Mouse (Mus musculus) hindbrain, embryonic 16.5 days (tissue): ENCODE results near the gene B4galt1. TPM values are rescaled to one million over a fixed set of nuclear protein-coding genes. Genes with fewer than 3 reads are reported as not detected.

Experiments
- ATAC-seq: fragments of 200-750 bp; cut with Nextera tagmentation; 2 replicates; pipeline ENCODE4 v1.8.0; 2017; ENCODE audit warnings: moderate TSS enrichment, moderate library complexity
- H3K27ac ChIP-seq: fragments of 300-500 bp; sonication (generic); 2 replicates; pipeline ENCODE4 v1.5.1; 2014; ENCODE audit warnings: low read depth, mild to moderate bottlenecking, control low read depth, low read length, moderate library complexity
- H3K27me3 ChIP-seq: fragments of 300-500 bp; sonication (generic); replicated peaks from 2 replicates; pipeline ENCODE4 v1.6.1; 2014; ENCODE audit warnings: low read length; ENCODE audit not compliant: control insufficient read depth, insufficient read depth
- H3K36me3 ChIP-seq: fragments of 300-500 bp; sonication (generic); 2 replicates; pipeline ENCODE4 v1.6.1; 2014; ENCODE audit warnings: mild to moderate bottlenecking, low read length, moderate library complexity, mixed read lengths; ENCODE audit not compliant: control insufficient read depth, insufficient read depth
- H3K4me1 ChIP-seq: fragments of 300-500 bp; sonication (generic); 2 replicates; pipeline ENCODE4 v1.6.1; 2014; ENCODE audit warnings: low read depth, low read length; ENCODE audit not compliant: control insufficient read depth, insufficient read depth
- H3K4me2 ChIP-seq: fragments of 300-500 bp; sonication (generic); 2 replicates; pipeline ENCODE4 v1.6.1; 2014; ENCODE audit warnings: mild to moderate bottlenecking, low read length, control low read depth, moderate library complexity
- H3K4me3 ChIP-seq: fragments of 300-500 bp; sonication (generic); 2 replicates; pipeline ENCODE4 v1.5.1; 2014; ENCODE audit warnings: mild to moderate bottlenecking, low read length, control low read depth, moderate library complexity
- H3K9ac ChIP-seq: fragments of 300-500 bp; sonication (generic); 2 replicates; pipeline ENCODE4 v1.6.1; 2014; ENCODE audit warnings: low read depth, mild to moderate bottlenecking, control low read depth, low read length, moderate library complexity
- H3K9me3 ChIP-seq: fragments of 300-500 bp; sonication (generic); 2 replicates; pipeline ENCODE4 v1.6.1; 2014; ENCODE audit warnings: mild to moderate bottlenecking, low read length, moderate library complexity; ENCODE audit not compliant: control insufficient read depth
- WGBS: fragments of 180-500 bp; shearing (Covaris S2); extraction: QIAGEN DNeasy Blood & Tissue Kit; methylation state at CpG from one replicate; pipeline ENCODE4 v1.1.7; 2014; 5-methylcytosine and 5-hydroxymethylcytosine counted together
- microRNA-seq: library from miRNA; unstranded; fragments of <30 nt; microRNA quantifications from one replicate; pipeline ENCODE4, GENCODE M21; 2017
- polyA plus RNA-seq: library from polyadenylated mRNA; unstranded; fragments of >200 nt; fragmentation: Nextera tagmentation; extraction: Ambion mirVana; gene quantifications from 2 replicates; pipeline ENCODE4 v1.2.1, GENCODE M21; 2015

Gene B4galt1
- polyA plus RNA-seq, 1 experiment from 2014 or later: 6.6 TPM

DNA sequence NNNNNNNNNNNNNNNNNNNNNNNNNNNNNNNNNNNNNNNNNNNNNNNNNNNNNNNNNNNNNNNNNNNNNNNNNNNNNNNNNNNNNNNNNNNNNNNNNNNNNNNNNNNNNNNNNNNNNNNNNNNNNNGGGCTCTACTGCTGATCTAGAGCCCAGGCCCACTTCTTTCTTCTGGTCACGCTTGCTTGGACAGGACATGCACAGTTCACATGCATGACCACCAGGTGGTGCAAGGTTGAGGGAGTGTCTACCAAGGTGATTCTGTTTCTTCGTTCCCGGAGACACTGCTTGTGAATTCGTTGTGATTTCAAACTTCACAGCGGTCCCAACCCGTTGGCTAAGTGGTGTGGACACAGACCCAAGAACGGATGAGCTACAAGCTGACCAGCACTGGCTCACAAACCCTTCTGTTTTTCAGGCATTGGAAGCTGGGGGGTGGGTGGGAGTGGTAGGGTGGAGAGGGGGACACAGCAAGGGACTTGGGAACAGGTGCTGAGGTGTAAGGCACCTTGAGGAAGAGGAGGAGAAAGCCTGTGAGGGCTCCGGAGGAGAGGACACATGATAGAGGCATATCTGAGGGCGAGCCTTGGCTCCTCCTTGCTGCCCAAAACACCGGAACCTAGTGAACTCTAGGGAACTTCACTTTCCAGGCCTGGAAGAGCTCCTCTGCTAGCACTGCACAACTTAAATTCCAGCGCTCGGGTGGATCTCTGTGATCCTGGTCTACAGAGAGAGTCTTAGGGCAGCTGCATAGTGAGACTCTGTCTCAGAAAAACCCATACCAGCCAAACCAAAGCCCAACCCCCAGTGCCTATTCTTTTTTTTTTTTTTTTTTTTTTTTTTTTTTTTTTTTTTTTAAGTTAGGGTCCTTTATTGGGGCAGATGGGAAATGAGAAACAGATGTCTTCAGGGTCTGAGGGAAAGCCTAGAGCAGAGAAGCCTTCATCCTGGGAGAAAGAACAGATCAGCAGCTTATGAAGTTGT, 79.2 kb downstream of the B4galt1 start:
- H3K27me3 ChIP-seq: 0 out of 2 replicates have a peak, but pooled peaks cover 3% of the 10 kb centered on the region
- H3K27ac ChIP-seq: no peak overlapping the region
- peaks cover 4% of the 10 kb centered on the region; the same call in 1 of the 2 replicates for H3K4me1 ChIP-seq
- peak overlapping the region; percentile 49 for H3K4me2 ChIP-seq
- no peaks in the 10 kb centered on the region for H3K36me3 ChIP-seq
- ATAC-seq: peak; percentile 66
- no peaks in the 10 kb centered on the region for H3K9me3 ChIP-seq
- peak overlapping the region; percentile 12; the same call in 1 of the 2 replicates for H3K4me3 ChIP-seq
- no peak overlapping the region; the same call in 1 of the 2 replicates for H3K9ac ChIP-seq
- 25% methylated on average over 12 of the region's 12 CpGs for WGBS

DNA sequence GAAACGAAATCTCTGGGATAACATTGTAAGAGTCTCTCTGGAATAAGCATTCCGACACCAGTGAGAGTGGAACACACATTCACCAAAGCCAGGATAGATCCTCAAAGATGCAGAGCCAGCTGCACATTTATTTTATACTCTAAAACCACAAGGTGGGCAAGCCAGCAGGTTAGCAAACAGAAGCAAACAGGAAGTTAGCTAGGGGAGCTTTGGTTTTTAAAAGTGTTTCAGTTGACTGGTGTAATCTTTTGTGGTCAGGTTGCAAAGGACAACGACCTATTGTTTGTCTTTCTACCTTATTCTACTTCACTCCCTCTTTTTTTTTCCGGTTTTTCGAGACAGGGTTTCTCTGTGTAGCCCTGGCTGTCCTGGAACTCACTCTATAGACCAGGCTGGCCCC, 93.9 kb downstream of the B4galt1 start:
- no peak overlapping the region for H3K4me2 ChIP-seq
- no peaks in the 10 kb centered on the region for H3K27me3 ChIP-seq
- H3K4me3 ChIP-seq: no peak overlapping the region
- no peak overlapping the region for H3K27ac ChIP-seq
- H3K4me1 ChIP-seq: peaks cover 6% of the 10 kb centered on the region
- no peak overlapping the region for H3K9ac ChIP-seq
- H3K36me3 ChIP-seq: peaks cover 4% of the 10 kb centered on the region
- no peak for ATAC-seq
- no peaks in the 10 kb centered on the region for H3K9me3 ChIP-seq
- WGBS: 60% methylated on average over 5 of the region's 5 CpGs

- Histone ChIP-seq H3K9ac (peak within 1 kb of the TSS; percentile 81), H3K4me3 (peak within 1 kb of the TSS; percentile 72), H3K4me1 (peaks cover 6% of the 10 kb centered on the region), H3K27ac (no peak within 1 kb of the TSS), H3K27me3 (no peaks in the 10 kb centered on the region), H3K4me2 (peak within 1 kb of the TSS; percentile 88), H3K36me3 (peaks cover 20% of the 10 kb centered on the region), H3K9me3 (no peaks in the 10 kb centered on the region)
- under 1% methylated on average over 40 of the region's 40 CpGs for WGBS
- ATAC-seq: peak; percentile 99
Observed at GRCm38 (mm10) chr4:40757780-40758420, 95.9 kb downstream of the B4galt1 start, which contains the start of gene Smu1. Gene Smu1, minus strand, starts transcription at chr4:40757923.

- Histone ChIP-seq H3K9ac (peak overlapping the region; percentile 81), H3K4me2 (peak overlapping the region; percentile 88), H3K9me3 (no peaks in the 10 kb centered on the region), H3K27me3 (no peaks in the 10 kb centered on the region), H3K27ac (no peak overlapping the region), H3K36me3 (peaks cover 23% of the 10 kb centered on the region), H3K4me1 (peaks cover 6% of the 10 kb centered on the region), H3K4me3 (peak overlapping the region; percentile 72)
- WGBS: under 1% methylated on average over 38 of the region's 39 CpGs
- peak; percentile 87 for ATAC-seq
Observed at GRCm38 (mm10) chr4:40757157-40757779, 96.5 kb downstream of the B4galt1 start.

Small RNA genes lying within 50 kb of the gene (microRNA-seq; reads per million reads assigned to microRNA genes)
- gene Gm24112: not detected
- not detected for gene Gm25931
- not detected for gene Mir5123

Other genes starting within 250 kb of the B4galt1 start
- 41.4 and 44.8 TPM in 2 replicates for gene Aptx, start 150.8 kb downstream of the B4galt1 start, polyA plus RNA-seq
- 625 and 673 TPM in 2 replicates for gene Dnaja1, start 131.9 kb downstream of the B4galt1 start, polyA plus RNA-seq
- 119 and 120 TPM in 2 replicates for gene Smu1, start 96.1 kb downstream of the B4galt1 start, polyA plus RNA-seq
- not detected in 2 replicates for gene Spink4, start 66.0 kb upstream of the B4galt1 start, polyA plus RNA-seq
- 182 and 191 TPM in 2 replicates for gene Bag1, start 94.3 kb upstream of the B4galt1 start, polyA plus RNA-seq
- 147 TPM in 2 replicates for gene Chmp5, start 94.4 kb upstream of the B4galt1 start, polyA plus RNA-seq
- gene Nfx1, start 116.9 kb upstream of the B4galt1 start, polyA plus RNA-seq: 87.5 and 102 TPM in 2 replicates
- gene Aqp7, start 194.1 kb upstream of the B4galt1 start, polyA plus RNA-seq: 0.07 TPM in 1 of 2 replicates, not detected in the other
- gene Aqp3, start 244.2 kb upstream of the B4galt1 start, polyA plus RNA-seq: 0.16 TPM in 1 of 2 replicates, not detected in the other